Mouse (Mus musculus): ENCODE results near the gene Col3a1. TPM values are rescaled to one million over a fixed set of nuclear protein-coding genes. Genes with fewer than 3 reads are reported as not detected.

Gene Col3a1
- total RNA-seq (2021), result 1,000 to 10,000 TPM; 2,839 to 3,651 TPM
- long read RNA-seq, experiment 1, full-length matches to known transcripts, result 13,923 of 15,792 reads
- long read RNA-seq, experiment 1, partial matches to known transcripts, result 1,313 of 15,792 reads
- long read RNA-seq, experiment 1, other reads (novel, unspliced or antisense), result 556 of 15,792 reads
- long read RNA-seq, experiment 2, full-length matches to known transcripts, result 10,138 of 11,588 reads
- long read RNA-seq, experiment 2, partial matches to known transcripts, result 998 of 11,588 reads
- long read RNA-seq, experiment 2, other reads (novel, unspliced or antisense), result 452 of 11,588 reads

- DNase-seq, result peak; percentile 71
Measured at GRCm38 (mm10) chr1:45311388-45311787, at the start of gene Col3a1. Gene Col3a1, plus strand, starts transcription at chr1:45311538.

- DNase-seq, result no peak
Measured at GRCm38 (mm10) chr1:45269421-45269820, 41.9 kb upstream of the Col3a1 start.

- DNase-seq, result no peak
Measured at GRCm38 (mm10) chr1:45276006-45276539, 35.3 kb upstream of the Col3a1 start.

GRCm38 (mm10) chr1:45287954-45288353 lies 23.4 kb upstream of the Col3a1 start:
- DNase-seq, result no peak

GRCm38 (mm10) chr1:45290037-45290436 lies 21.3 kb upstream of the Col3a1 start:
- no peak for DNase-seq

GRCm38 (mm10) chr1:45299394-45300119 lies 11.8 kb upstream of the Col3a1 start:
- no peak for DNase-seq

- no peak for DNase-seq
Measured at GRCm38 (mm10) chr1:45304273-45304672, 7.1 kb upstream of the Col3a1 start.

GRCm38 (mm10) chr1:45309015-45309414 lies 2.3 kb upstream of the Col3a1 start:
- DNase-seq, result no peak

- DNase-seq, result peak; percentile 53
Measured at GRCm38 (mm10) chr1:45311962-45312361, 624 bp downstream of the Col3a1 start.

- no peak for DNase-seq
Measured at GRCm38 (mm10) chr1:45312870-45313269, 1.5 kb downstream of the Col3a1 start.

GRCm38 (mm10) chr1:45313696-45314295 lies 2.5 kb downstream of the Col3a1 start:
- no peak for DNase-seq

- DNase-seq, result no peak
Measured at GRCm38 (mm10) chr1:45315767-45316528, 4.6 kb downstream of the Col3a1 start.

- DNase-seq, result no peak
Measured at GRCm38 (mm10) chr1:45318241-45318640, 6.9 kb downstream of the Col3a1 start.

- DNase-seq, result no peak
Measured at GRCm38 (mm10) chr1:45320861-45321260, 9.5 kb downstream of the Col3a1 start.

- no peak for DNase-seq
Measured at GRCm38 (mm10) chr1:45329149-45329548, 17.8 kb downstream of the Col3a1 start.

GRCm38 (mm10) chr1:45355944-45356343 lies 44.6 kb downstream of the Col3a1 start:
- no peak for DNase-seq

- no peak for DNase-seq
Measured at GRCm38 (mm10) chr1:45358020-45358419, 46.7 kb downstream of the Col3a1 start.

- no peak for DNase-seq
Measured at GRCm38 (mm10) chr1:45359147-45359546, 47.8 kb downstream of the Col3a1 start.

- no peak for DNase-seq
Measured at GRCm38 (mm10) chr1:45359673-45360072, 48.3 kb downstream of the Col3a1 start.

- no peak for DNase-seq
Measured at GRCm38 (mm10) chr1:45363274-45363673, 51.9 kb downstream of the Col3a1 start.

- no peak for DNase-seq
Measured at GRCm38 (mm10) chr1:45365427-45365826, 54.1 kb downstream of the Col3a1 start.

- no peak for DNase-seq
Measured at GRCm38 (mm10) chr1:45379992-45380690, 68.8 kb downstream of the Col3a1 start.
